Mouse (Mus musculus) hematopoietic stem cell, adult 5-6 weeks (primary cell): Measurements from ENCODE around the gene Igfbp2. TPM values are rescaled to one million over a fixed set of nuclear protein-coding genes. Genes with fewer than 3 reads are reported as not detected.

Experiments used
- ATAC-seq, 2 experiments: fragments of 125-278 bp in 1 of 2; replicated peaks in 1 of 2; 2 replicates each; pipeline ENCODE4 v1.8.0; 2016 to 2017; ENCODE audit warnings: inconsistent platforms in 2 of 2, mild to moderate bottlenecking in 2 of 2, moderate number of reproducible peaks in 2 of 2, low read depth in 1 of 2, moderate TSS enrichment in 1 of 2; ENCODE audit not compliant: low FRiP score in 2 of 2, poor library complexity in 2 of 2, severe bottlenecking in 2 of 2, insufficient read depth in 1 of 2, low TSS enrichment in 1 of 2
- total RNA-seq: library from RNA; stranded (forward); fragments of 172-1452, 232-1000 nt; gene quantifications from 2 replicates; pipeline ENCODE4 v1.2.3, GENCODE M21; 2017

Gene Igfbp2
- total RNA-seq, 1 experiment from 2014 or later, result not detected

DNA sequence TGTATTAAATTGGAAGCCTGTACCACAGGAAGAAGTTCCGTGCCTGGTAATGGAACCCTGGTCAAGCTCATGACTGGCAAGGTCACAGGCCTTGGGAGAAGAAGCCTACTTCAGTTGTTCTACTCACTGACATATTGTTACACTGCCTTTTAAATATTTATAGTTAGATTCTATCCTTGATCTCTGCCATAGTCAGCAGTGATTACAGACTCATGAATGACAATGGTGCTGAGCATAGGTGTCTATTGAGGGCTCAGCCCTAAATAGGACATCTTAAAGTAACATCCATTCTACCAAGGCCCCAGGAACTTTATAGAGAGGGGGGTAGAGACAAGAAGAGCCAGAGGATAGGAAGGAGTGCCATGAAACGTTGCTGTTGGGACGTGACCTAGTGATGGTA lies 13.2 kb upstream of the Igfbp2 start:
- ATAC-seq, result no peak

DNA sequence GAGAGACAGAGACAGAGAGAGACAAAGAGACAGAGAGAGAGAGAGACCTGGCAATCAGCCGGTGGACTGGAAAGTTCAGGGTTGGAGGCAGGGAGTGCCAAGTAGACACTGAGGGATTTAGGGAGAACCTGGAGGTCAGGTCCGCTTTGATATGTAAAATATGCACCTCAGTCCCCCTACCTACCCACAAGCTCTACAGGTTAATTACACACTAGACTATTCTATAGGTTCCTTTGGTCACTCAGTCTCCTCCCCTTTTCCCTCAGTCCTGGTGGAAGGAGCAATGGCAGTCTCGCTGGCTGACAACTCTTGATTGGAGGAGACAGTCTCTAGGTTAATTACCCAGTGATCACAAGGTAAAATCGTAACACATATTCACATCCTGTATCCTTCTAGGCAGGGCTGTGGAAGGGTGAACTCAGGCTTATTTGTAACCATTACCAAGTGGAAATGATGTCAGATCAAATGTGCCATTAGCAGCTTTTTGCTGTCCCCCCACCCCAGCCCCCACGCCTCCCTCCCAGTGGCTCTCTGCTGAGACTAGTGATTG lies 11.1 kb upstream of the Igfbp2 start:
- ATAC-seq, result no peak

DNA sequence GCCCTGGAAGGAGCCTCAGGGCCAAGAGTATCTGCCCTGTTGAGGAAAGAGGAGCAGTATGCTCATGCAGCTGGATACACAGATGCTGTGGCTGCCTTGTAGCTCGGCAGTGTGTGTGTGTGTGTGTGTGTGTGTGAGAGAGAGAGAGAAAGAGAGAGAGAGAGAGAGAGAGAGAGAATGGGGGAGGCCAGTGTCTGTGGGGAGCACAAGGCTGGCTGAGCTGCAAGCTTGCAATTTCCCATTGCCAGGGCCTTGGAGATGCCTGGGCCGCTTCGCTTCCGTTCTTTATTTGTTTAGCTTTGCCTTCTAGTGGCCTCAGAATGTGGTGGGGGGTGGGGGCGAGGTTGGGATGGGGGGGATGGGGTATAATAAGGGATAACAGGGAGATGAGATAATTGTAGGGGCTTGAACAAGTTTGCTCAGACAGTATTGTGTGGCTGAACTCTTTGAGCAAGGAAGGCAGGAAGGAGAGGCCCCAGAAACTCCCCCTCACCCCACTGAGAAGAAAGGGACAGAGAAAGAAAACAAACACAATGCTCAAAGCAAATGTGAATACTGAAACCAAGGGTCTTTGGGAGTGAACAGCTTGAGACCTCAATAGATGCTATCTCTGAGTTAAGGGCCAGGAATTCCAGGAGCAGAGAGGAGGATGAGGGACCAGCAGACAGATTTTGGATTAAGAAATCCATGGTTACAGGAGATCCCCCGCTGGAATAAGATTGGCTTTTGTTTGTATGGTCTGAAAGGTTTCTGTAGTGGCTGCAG lies 10.5 kb upstream of the Igfbp2 start:
- no peak for ATAC-seq

DNA sequence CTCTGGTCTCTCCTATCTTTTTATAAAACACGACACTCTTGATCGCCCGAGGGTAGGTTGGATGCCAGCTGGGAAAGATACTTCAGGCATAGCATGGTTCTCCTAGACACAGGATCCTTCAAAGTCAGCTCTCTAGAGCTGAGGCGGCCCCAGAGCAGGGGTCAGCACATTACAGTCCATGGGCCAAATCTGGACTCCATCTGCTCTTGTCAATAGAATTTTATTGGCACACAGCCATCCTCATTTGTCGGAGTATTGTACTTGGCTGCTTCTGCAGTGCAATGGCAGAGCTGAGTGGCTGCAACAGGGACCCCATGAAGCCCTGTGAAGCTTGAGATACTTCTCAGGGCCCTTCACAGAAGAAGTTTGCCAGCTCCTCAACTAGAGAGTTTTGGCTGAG lies 9.1 kb upstream of the Igfbp2 start:
- ATAC-seq, result no peak

DNA sequence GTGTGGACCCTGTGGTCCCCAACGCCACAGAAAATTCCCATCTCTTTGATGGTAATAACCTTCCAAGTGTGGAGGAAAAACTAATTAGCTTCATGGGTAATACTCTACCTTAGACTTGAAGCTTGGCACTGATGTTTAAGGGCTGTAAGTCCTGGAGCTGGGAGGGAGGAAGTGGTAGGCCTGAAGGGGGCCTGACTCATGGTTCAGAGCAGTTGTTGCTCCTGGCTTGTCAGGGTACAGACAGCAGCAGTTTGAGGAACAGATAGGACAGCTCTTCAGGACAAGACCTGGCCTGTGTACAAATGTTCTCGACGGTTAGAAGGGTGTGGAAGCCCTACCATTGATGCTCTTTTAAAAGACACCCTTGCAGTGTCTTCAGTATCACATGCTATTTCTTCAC lies 8.7 kb upstream of the Igfbp2 start:
- ATAC-seq, result no peak

DNA sequence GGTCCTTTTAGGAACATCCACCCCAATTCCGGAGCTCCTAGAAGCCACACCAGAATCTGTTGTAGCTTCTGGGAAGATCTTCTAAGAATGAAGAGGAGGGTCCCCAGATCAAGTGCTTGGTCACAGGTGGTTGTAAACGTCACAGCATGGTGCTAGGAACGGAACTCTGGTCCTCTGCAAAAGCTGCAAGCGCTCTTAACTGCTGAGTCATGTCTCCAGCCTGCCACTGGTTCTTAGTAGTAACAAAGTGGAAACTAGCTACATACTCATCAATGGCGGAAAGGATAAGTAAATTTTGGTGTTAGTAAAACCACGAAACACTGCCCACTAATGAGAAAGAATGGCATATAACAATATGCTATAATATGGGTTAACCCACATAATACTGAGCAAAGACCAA lies 4.3 kb upstream of the Igfbp2 start:
- no peak for ATAC-seq

DNA sequence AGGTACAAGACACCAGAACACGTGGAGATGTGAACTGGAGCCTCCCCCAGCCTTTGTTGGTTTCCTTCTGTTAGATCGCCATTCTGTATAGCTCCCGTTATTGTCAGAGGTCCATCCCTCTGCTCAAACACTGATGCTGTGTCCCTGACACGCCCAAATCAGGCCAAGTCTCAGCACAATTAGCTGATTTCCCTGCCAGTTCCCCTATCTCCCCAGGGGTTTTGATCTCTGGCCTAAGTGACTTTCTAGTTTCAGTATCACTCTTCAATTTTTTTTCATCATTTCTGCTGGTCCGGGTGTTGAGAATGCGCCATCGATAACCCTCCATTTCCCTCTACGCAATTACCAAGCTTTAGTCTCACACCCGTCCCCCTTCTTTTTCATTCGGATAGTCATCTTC lies 1.4 kb upstream of the Igfbp2 start:
- ATAC-seq, result no peak

DNA sequence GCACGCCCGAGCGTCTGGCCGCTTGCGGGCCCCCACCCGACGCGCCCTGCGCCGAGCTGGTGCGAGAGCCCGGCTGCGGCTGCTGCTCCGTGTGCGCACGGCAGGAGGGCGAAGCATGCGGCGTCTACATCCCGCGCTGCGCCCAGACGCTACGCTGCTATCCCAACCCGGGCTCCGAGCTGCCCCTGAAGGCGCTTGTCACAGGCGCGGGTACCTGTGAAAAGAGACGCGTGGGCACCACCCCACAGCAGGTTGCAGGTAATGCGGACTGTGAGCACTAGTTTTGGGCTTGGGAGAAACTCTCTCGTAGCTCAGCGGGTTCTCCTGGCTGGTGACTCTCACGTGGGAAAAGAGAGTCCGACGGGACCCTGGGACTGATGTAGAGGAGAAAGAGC lies 401 bp downstream of the Igfbp2 start:
- ATAC-seq, result no peak

DNA sequence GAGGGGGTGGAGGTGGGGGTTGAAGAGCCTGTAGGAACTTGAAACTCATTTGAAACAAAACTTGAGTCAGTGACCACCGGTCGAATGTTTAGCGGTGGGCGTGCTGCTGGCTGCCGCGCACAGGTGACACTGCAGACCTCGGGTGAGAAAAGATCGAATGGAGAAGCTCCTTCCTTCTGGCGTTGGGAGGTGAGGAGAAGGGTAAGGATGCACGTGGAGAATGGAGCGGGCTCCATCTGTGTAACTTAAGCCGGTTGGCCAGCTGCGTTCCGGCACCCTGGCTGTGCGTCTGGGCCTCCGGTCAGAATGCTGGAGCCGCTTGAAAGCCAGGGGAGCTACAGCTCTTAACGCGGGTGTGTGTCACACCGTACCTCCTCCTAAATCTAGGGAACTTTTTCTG lies 983 bp downstream of the Igfbp2 start:
- ATAC-seq, result no peak

DNA sequence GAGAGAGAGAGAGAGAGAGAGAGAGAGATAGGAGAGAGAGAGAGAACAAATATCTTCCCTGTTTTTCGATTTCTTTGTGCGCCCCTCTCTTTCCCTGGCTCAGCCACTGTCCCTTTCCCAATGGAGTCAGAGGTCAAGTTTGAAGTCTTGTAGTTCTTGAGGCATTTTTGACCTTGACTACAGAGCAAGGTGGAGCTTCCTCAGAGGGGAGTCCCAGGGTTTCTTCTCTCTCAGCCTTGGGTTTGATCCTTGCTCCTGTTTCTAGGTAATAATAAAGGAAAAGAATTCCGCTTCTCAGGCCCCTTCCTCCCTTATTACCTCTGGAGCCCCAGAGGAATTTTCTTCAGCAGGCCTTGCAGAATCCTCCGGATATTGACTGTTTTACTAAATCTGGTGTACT lies 1.6 kb downstream of the Igfbp2 start:
- ATAC-seq, result no peak

DNA sequence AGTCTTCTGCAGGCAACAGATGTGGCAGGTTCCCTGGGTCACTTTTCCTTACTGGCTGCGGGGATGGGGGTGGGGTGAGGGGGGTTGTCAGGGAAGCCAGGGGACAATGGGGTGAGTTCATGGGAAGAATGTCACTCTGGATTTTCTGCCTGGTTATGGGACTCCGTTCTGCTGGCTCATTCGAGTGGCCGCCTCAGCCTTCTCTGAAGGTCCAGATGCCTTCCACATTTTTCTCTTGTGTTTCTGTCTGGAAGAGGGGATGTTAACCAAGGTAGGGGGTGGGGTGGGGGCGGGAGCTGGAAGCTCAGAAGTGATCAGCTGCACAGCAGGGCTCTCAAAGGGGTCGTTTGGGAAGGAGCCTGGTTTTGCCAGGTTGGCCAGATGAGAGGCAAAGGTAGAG lies 2.1 kb downstream of the Igfbp2 start:
- ATAC-seq, result no peak

DNA sequence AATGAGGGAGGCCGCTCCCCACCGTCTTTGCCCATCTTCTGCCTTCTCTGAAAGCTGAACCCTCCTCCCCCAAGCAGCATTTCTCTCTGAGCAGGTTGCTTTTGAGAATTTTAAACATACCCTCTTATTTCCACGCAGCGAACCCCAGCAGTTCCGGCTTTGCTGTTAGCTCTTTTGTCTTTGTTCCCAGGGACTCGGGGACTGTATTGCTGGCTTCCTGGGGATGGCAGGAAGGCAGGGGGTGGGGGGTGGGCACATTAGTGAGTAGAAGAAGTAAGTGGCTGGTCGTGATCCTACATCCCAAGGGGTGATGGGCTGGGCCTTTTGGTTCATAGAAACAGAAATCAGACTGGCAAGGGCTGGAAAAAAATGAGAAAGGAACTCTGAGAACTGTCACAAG lies 2.6 kb downstream of the Igfbp2 start:
- ATAC-seq, result no peak

DNA sequence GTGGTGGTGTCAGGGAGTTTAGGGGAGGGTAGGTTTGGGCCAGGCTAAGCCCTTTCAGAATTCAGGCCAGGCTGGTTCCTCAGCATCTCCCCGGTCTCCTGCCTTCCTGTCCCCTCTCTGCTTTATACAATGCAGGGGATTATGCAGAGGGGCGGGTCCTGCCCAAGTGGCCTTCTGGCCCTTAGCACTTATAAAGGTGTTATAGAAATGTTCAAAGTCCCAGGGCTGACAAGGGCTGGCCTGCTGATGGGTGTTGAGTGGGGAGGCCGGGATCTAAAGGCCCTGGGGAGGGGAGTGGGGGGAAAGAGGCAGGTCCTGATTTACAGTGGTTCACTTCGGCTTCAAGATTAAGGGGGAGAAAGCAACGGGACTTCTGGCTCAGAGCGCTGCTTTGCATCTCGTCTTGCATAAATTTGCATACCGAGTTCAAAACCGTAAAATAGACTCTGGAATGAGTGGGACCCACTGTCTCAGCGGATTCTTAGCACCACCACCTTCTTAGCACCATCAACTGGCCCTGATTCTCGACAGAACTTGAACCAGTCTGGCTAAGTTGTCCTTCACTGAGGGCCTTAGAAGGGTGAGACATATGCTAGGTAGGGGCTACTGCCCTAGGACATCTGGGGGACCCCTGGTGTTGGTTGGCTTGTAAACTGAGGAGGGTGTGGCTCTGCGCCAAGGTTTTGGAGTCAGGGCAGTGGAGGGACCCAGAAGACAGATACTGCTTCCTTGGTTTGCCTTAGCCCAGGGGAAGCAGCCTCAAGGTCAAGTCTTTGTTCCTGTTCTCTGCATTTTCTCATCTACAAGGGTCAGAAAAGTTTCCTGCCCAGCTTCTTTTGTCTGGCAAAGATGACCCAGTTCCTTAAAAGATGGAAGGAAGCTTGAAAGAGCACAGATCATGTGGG lies 3.4 kb downstream of the Igfbp2 start:
- ATAC-seq, result no peak

DNA sequence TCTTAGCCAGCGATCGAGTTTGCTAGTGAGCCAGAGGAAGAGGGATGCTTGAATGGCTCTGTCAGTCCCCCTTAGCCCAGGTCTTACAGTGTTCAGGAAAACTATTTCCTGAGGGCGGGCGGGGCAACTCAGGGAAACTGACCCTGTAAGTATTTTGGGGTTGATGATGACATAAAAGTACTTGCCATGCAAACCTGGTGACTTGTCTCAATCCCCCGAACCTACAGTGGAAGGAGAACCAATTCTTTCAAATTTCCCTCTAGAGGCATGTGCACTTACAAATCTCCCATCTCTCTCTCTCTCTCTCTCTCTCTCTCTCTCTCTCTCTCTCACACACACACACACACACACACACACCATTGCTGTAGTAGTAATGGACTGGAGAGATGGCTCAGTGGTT lies 4.5 kb downstream of the Igfbp2 start:
- ATAC-seq, result no peak

DNA sequence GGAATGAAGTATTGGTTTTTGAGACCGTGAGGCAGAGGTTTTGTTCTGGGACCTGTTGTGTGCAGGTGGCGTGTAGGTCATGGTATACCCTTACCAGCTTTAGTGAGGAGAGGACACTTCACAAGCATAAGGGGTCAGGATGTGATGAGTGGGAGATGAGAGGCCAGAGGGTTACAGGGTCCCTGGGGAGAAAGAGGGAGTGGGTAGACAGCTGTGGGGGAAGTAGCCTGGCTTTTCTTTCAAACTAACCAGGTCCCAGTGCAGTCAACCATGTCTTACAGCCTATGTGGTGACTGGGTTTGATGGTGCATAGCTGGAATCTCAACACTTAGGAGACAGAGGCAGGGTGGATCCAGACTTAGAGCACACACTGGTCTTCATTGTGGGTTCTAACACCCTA lies 6.2 kb downstream of the Igfbp2 start:
- ATAC-seq, result no peak

DNA sequence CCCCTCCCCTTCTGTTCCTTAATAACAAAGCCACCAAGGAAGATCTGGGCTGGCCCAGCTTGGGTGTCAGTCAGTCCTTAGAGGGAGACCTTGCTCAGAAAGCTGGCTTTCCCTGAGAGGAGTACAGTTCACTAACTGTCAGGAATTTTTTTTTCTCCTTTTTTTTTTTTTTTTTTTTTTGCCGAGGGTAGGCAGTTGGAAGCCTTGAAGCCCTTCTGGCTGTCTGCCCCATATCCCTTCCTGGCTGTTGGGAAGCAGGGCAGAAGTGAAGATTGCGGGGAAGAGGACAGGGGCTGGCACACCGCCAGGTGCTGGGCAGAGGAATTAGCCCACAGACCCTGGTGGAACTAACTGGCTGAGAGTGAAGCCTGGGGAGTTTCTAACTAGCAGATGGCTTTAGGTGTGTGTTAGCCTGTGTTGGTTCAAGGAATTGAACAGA lies 8.4 kb downstream of the Igfbp2 start:
- no peak for ATAC-seq

DNA sequence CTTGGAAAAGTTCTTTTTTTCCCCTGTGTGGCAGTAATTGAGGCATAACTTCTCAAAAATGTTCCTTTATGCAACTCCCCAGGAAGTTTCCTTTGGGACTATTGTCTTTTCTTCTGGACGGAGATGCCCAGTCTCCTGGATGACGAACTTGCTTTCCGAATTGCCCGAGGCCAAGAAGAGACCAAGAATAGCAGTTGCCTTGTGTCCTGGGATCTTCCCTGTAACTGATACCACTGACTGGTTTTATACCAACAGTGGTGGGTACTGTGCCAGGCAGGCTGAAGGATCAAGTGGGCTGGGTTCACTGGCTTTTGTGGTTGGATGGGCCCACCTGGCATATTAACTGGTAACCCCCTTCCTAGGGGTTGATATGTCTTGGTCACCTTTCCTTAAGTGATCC lies 9.3 kb downstream of the Igfbp2 start:
- ATAC-seq, result no peak

DNA sequence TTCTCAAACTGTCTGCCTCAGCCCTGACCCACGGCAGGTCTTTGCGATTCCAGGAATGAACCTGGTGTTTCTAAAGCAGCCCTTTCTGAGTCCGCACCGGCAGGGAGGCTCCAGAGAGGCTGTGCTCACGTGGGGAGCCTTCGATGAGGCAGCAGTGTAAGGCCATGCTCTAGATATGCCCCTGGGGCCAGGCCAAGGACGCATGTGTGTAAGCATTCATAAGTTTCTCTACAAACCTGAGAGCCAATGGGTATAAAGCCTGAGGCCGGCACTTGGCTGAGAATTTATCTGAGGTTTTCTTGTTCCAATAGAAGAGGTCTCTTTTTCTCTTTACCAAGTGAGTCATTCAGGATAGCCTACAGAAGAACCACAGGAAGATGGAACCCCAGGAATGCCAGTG lies 15.1 kb downstream of the Igfbp2 start:
- no peak for ATAC-seq
